Comparison of ENCODE assay signal across 11 mouse cellular contexts in genomic region chr9:79919303-79919721, GRCm38 (mm10).
A peak's percentile ranks its signal among the peaks of the same experiment; 100 is the strongest.
DNase-seq lines count a peak whose midpoint lies in the region; ATAC-seq lines count a peak whose summit lies in the region.
"Had no signal": no experiment of that assay in that cellular context is flagged by ENCODE, and none has a peak within 500 bp of the region (broad histone marks: within the 10 kb centered on the region; RNA-seq: fewer than 3 reads in every experiment).

No protein-coding gene starts in this region.

- H3K9ac ChIP-seq in heart, embryonic 16.5 days (ENCODE audit: low read length), result peak overlapping the region; percentile 71
- H3K9ac ChIP-seq in midbrain, embryonic 13.5 days (replicated peaks), result no peak overlapping the region
- H3K9ac ChIP-seq: forebrain, embryonic 13.5 days; kidney, embryonic 15.5 days; limb, embryonic 12.5 days had no signal

- peaks cover 53% of the 10 kb centered on the region for H3K4me1 ChIP-seq in heart, embryonic 16.5 days (ENCODE audit: control insufficient read depth, insufficient read depth, low read length)
- H3K4me1 ChIP-seq in midbrain, embryonic 13.5 days (replicated peaks), result peaks cover 15% of the 10 kb centered on the region; the same call in 1 of the 2 replicates

- peak; percentile 3 to 25 for DNase-seq in spleen, postnatal 36 days (ENCODE audit: low spot score in 2 of 2)
- no peak for DNase-seq in spleen, postnatal 10 days (ENCODE audit: low spot score in 2 of 2)
- no peak for DNase-seq in Muller cell, postnatal 12 days (ENCODE audit: inconsistent ontology term)
- no peak for DNase-seq in urinary bladder, postnatal 36 days (ENCODE audit: low spot score in 2 of 2)
- DNase-seq: cerebellum, adult 9-11 months had no signal

- peak; percentile 47 for ATAC-seq in heart, embryonic 16.5 days (replicated peaks; ENCODE audit: extremely low read depth, insufficient read depth, low FRiP score)
- peak; percentile 86 for ATAC-seq in megakaryocyte progenitor cell, adult 5-6 weeks (replicated peaks; ENCODE audit: poor library complexity)
- ATAC-seq in midbrain, embryonic 13.5 days, result no peak

- WGBS in heart, embryonic 16.5 days, result 12% methylated on average over 7 of the region's 7 CpGs
- 86% methylated on average over 7 of the region's 7 CpGs for WGBS in midbrain, embryonic 13.5 days

- H3K36me3 ChIP-seq in heart, embryonic 16.5 days (ENCODE audit: control insufficient read depth, insufficient read depth), result peaks cover 3% of the 10 kb centered on the region; the same call in 1 of the 2 replicates
- no peaks in the 10 kb centered on the region for H3K36me3 ChIP-seq in midbrain, embryonic 13.5 days
- H3K36me3 ChIP-seq: kidney, embryonic 15.5 days; limb, embryonic 12.5 days had no signal

- peak overlapping the region; percentile 66 for H3K4me2 ChIP-seq in heart, embryonic 16.5 days (ENCODE audit: low read depth, low read length)
- H3K4me2 ChIP-seq in midbrain, embryonic 13.5 days (replicated peaks), result no peak overlapping the region
- H3K4me2 ChIP-seq: forebrain, embryonic 13.5 days; kidney, embryonic 15.5 days; limb, embryonic 12.5 days had no signal

- H3K27ac ChIP-seq in heart, embryonic 16.5 days (ENCODE audit: low read length), result peak overlapping the region; percentile 94
- no peak overlapping the region for H3K27ac ChIP-seq in midbrain, embryonic 13.5 days
- H3K27ac ChIP-seq: forebrain, embryonic 13.5 days; kidney, embryonic 15.5 days; limb, embryonic 12.5 days had no signal

- H3K27me3 ChIP-seq in heart, embryonic 16.5 days (ENCODE audit: control insufficient read depth, insufficient read depth, low read length), result no peaks in the 10 kb centered on the region
- H3K27me3 ChIP-seq in midbrain, embryonic 13.5 days, result no peaks in the 10 kb centered on the region
- H3K27me3 ChIP-seq: forebrain, embryonic 13.5 days; kidney, embryonic 15.5 days; limb, embryonic 12.5 days had no signal

- peak overlapping the region; percentile 32 for H3K4me3 ChIP-seq in heart, embryonic 16.5 days (ENCODE audit: low read length)
- H3K4me3 ChIP-seq in midbrain, embryonic 13.5 days (replicated peaks), result no peak overlapping the region
- H3K4me3 ChIP-seq: forebrain, embryonic 13.5 days; kidney, embryonic 15.5 days; limb, embryonic 12.5 days had no signal

- H3K9me3 ChIP-seq in heart, embryonic 16.5 days (replicated peaks; ENCODE audit: control insufficient read depth, low read length), result no peaks in the 10 kb centered on the region
- H3K9me3 ChIP-seq in midbrain, embryonic 13.5 days, result no peaks in the 10 kb centered on the region
- H3K9me3 ChIP-seq: forebrain, embryonic 13.5 days; kidney, embryonic 15.5 days; limb, embryonic 12.5 days had no signal

Comparison
In these comparisons a context has a peak if more than half of its experiments do, and no peak if none do; other contexts are left out.
1. DNase-seq: peak in spleen, postnatal 36 days (2 of 2); none in spleen, postnatal 10 days (0 of 2), Muller cell, postnatal 12 days (single experiment) and urinary bladder, postnatal 36 days (0 of 2).